Mouse (Mus musculus): Measurements from ENCODE around the gene Ctdsp2. TPM values are rescaled to one million over a fixed set of nuclear protein-coding genes. Genes with fewer than 3 reads are reported as not detected.

The Ctdsp2 gene
- polyA plus RNA-seq, 1 experiment from 2014 or later, result 87.4 TPM

DNA sequence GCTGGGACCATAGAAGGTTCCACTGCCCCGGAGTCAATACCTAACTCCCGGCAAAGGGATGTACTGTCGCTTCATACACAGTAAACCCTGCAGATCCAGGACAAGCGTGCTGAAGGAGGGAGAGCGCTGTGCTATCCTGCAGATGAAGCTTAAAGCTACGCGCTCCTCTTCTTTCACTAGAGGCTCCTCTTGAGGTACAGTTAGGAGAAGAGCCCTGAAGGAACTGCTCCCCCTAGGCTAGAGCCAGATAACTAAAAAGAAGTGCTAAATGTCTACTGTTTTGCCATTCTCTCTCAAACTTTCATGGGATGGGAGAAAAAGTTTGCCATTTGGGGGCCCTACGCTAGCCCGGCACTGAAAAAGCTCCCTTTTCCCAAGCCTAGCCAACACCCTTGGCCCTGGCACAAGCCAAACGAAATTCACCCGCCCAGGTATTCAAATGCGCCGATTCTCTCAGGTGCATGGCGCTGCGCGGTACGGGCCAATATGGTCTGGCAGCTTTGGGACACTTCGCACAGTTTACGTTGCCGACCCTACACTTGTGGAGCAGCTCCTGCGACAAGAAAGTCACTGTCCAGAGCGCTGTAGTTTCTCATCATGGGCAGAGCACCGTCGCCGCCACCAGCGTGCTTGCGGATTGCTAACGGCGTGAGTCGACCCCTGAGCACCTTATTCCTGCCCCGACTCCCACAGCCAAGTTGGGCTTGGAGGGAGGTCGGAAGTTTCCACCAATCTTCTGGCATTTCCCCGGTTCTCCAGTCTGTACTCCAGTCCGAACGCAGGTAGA lies 70.3 kb downstream of the Ctdsp2 start:
- H3K9ac ChIP-seq, result peak overlapping the region; percentile 11; the same call in 1 of the 2 replicates
- H3K4me3 ChIP-seq, result peak overlapping the region; percentile 16
- no peak overlapping the region for H3K27ac ChIP-seq

More for the DNA sequence above, 70.3 kb downstream of the Ctdsp2 start:
- 4% methylated on average over 35 of the region's 35 CpGs for WGBS
- Histone ChIP-seq H3K9me3 (no peaks in the 10 kb centered on the region), H3K4me1 (peaks cover 11% of the 10 kb centered on the region; the same call in 1 of the 2 replicates), H3K4me2 (peak overlapping the region; percentile 35), H3K27me3 (peaks cover 61% of the 10 kb centered on the region), H3K36me3 (peaks cover 28% of the 10 kb centered on the region)
- no peak for ATAC-seq (ENCODE audit: insufficient number of reproducible peaks, insufficient read depth, low FRiP score, low TSS enrichment, low read depth)

MicroRNAs encoded within 50 kb of the gene (microRNA counts, 519-probe panel; counts per million panel counts)
- microRNA mmu-miR-26a, result 2,807 counts per million, percentile 66 among the panel's probes with 10 or more counts
- microRNA mmu-miR-546, result 236 counts per million, percentile 44 among the panel's probes with 10 or more counts

Small RNA genes lying within 50 kb of the gene (microRNA-seq; reads per million reads assigned to microRNA genes)
- gene Mir26a-2, result 48.1 reads per million, percentile 44 among the genes with 10 or more reads in this experiment
- gene Mir546, result 0.92 reads per million

Other genes with a start within 250 kb of the Ctdsp2 start
- 19.7 and 19.9 TPM in 2 replicates for gene Atp23, start 77.4 kb upstream of the Ctdsp2 start, polyA plus RNA-seq (2015; fragmentation: Nextera tagmentation; extraction: Ambion mirVana)
- 0.58 and 0.97 TPM in 2 replicates for gene Avil, start 22.0 kb downstream of the Ctdsp2 start, polyA plus RNA-seq (2015; fragmentation: Nextera tagmentation; extraction: Ambion mirVana)
- gene Tsfm, start 52.1 kb downstream of the Ctdsp2 start, polyA plus RNA-seq (2015; fragmentation: Nextera tagmentation; extraction: Ambion mirVana), result 78.2 and 84.5 TPM in 2 replicates
- gene Mettl1, start 62.7 kb downstream of the Ctdsp2 start, polyA plus RNA-seq (2015; fragmentation: Nextera tagmentation; extraction: Ambion mirVana), result 55.2 and 61.2 TPM in 2 replicates
- gene Eef1akmt3, start 62.8 kb downstream of the Ctdsp2 start, polyA plus RNA-seq (2015; fragmentation: Nextera tagmentation; extraction: Ambion mirVana), result 0.62 and 0.81 TPM in 2 replicates
- 0.08 and 0.11 TPM in 2 replicates for gene Cyp27b1, start 69.5 kb downstream of the Ctdsp2 start, polyA plus RNA-seq (2015; fragmentation: Nextera tagmentation; extraction: Ambion mirVana)
- gene March9, start 81.5 kb downstream of the Ctdsp2 start, polyA plus RNA-seq (2015; fragmentation: Nextera tagmentation; extraction: Ambion mirVana), result 1.5 and 1.6 TPM in 2 replicates
- 1,992 and 2,100 TPM in 2 replicates for gene Cdk4, start 84.8 kb downstream of the Ctdsp2 start, polyA plus RNA-seq (2015; fragmentation: Nextera tagmentation; extraction: Ambion mirVana)
- gene Tspan31, start 91.5 kb downstream of the Ctdsp2 start, polyA plus RNA-seq (2015; fragmentation: Nextera tagmentation; extraction: Ambion mirVana), result 176 and 179 TPM in 2 replicates
- gene Agap2, start 96.6 kb downstream of the Ctdsp2 start, polyA plus RNA-seq (2015; fragmentation: Nextera tagmentation; extraction: Ambion mirVana), result 0.18 and 0.34 TPM in 2 replicates
- gene Os9, start 142.4 kb downstream of the Ctdsp2 start, polyA plus RNA-seq (2015; fragmentation: Nextera tagmentation; extraction: Ambion mirVana), result 76.5 and 87.7 TPM in 2 replicates
- 8.9 and 9.0 TPM in 2 replicates for gene B4galnt1, start 186.5 kb downstream of the Ctdsp2 start, polyA plus RNA-seq (2015; fragmentation: Nextera tagmentation; extraction: Ambion mirVana)
- 1.3 and 2.0 TPM in 2 replicates for gene Slc26a10, start 201.9 kb downstream of the Ctdsp2 start, polyA plus RNA-seq (2015; fragmentation: Nextera tagmentation; extraction: Ambion mirVana)
- gene Arhgef25, start 211.4 kb downstream of the Ctdsp2 start, polyA plus RNA-seq (2015; fragmentation: Nextera tagmentation; extraction: Ambion mirVana), result 117 and 130 TPM in 2 replicates
- gene Dtx3, start 217.0 kb downstream of the Ctdsp2 start, polyA plus RNA-seq (2015; fragmentation: Nextera tagmentation; extraction: Ambion mirVana), result 161 and 165 TPM in 2 replicates
- 28.1 and 30.8 TPM in 2 replicates for gene Pip4k2c, start 232.9 kb downstream of the Ctdsp2 start, polyA plus RNA-seq (2015; fragmentation: Nextera tagmentation; extraction: Ambion mirVana)

Data from embryonic facial prominence, embryonic 13.5 days (tissue).